Mouse (Mus musculus): Measurements from ENCODE around the gene Caml. TPM values are rescaled to one million over a fixed set of nuclear protein-coding genes. Genes with fewer than 3 reads are reported as not detected.

The Caml gene
- polyA plus RNA-seq, 1 experiment from 2014 or later = 52.8 TPM

GRCm38 (mm10) chr13:55593254-55593747 lies 29.5 kb upstream of the Caml start:
- no peaks in the 10 kb centered on the region for H3K9me3 ChIP-seq (replicated peaks; ENCODE audit: control insufficient read depth, low read length)
- peak overlapping the region; percentile 44 for H3K27ac ChIP-seq (ENCODE audit: low read length)
- ATAC-seq (ENCODE audit: insufficient read depth, low FRiP score) = peak; percentile 35
- H3K4me2 ChIP-seq (ENCODE audit: low read depth, low read length) = peak overlapping the region; percentile 78
- under 1% methylated on average over 31 of the region's 31 CpGs for WGBS
- peaks cover 6% of the 10 kb centered on the region; the same call in 1 of the 2 replicates for H3K4me1 ChIP-seq (ENCODE audit: control insufficient read depth, insufficient read depth, low read length)
- peak overlapping the region; percentile 62 for H3K4me3 ChIP-seq (replicated peaks; ENCODE audit: low read length)
- H3K27me3 ChIP-seq (ENCODE audit: control insufficient read depth, insufficient read depth, low read length) = no peaks in the 10 kb centered on the region
- peaks cover 8% of the 10 kb centered on the region; the same call in 1 of the 2 replicates for H3K36me3 ChIP-seq (ENCODE audit: control insufficient read depth, insufficient read depth, low read length)
- H3K9ac ChIP-seq (ENCODE audit: low read length) = peak overlapping the region; percentile 85

DNA sequence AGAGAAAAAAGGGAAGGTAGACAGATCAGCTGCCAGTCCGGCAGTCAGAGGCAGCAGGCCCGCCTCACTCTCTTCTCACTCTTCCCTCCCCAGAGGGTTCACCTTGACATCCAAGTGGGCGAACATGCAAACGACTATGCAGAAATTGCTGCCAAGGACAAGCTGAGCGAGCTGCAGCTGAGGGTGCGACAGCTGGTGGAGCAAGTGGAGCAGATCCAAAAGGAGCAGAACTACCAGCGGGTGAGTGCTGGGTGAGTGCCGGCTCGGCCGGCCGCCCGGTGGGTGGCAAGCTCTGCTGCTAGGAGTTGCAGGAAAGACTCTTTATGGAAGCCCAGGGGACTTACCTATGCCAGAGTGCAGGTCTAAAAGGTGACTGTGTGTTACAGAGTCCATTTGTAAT lies 27.4 kb upstream of the Caml start:
- no peaks in the 10 kb centered on the region for H3K9me3 ChIP-seq (replicated peaks; ENCODE audit: control insufficient read depth, low read length)
- 84% methylated on average over 12 of the region's 12 CpGs for WGBS
- no peak overlapping the region for H3K4me2 ChIP-seq (ENCODE audit: low read depth, low read length)
- no peak overlapping the region for H3K9ac ChIP-seq (ENCODE audit: low read length)
- peaks cover 8% of the 10 kb centered on the region; the same call in 1 of the 2 replicates for H3K36me3 ChIP-seq (ENCODE audit: control insufficient read depth, insufficient read depth, low read length)
- no peak for ATAC-seq (ENCODE audit: insufficient read depth, low FRiP score)
- peaks cover 6% of the 10 kb centered on the region; the same call in 1 of the 2 replicates for H3K4me1 ChIP-seq (ENCODE audit: control insufficient read depth, insufficient read depth, low read length)
- no peak overlapping the region for H3K27ac ChIP-seq (ENCODE audit: low read length)
- no peak overlapping the region for H3K4me3 ChIP-seq (replicated peaks; ENCODE audit: low read length)
- H3K27me3 ChIP-seq (ENCODE audit: control insufficient read depth, insufficient read depth, low read length) = no peaks in the 10 kb centered on the region

DNA sequence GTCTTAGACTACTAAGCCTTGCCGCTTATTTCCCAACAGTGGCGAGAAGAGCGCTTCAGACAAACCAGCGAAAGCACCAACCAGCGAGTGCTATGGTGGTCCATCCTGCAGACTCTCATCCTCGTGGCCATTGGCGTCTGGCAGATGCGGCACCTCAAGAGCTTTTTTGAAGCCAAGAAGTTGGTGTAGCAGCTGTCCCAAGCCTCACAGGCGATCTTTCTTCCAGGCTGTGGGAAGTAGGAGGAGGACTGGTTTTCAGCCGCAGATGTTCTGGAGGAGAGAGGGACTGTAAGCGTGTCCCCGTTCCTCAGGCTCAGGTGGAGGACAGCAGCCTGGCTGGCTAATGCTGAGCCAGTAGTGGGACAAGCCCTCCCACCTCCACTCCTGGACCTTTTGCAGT lies 26.0 kb upstream of the Caml start:
- Histone ChIP-seq H3K4me2 (ENCODE audit: low read depth, low read length) (no peak overlapping the region), H3K4me1 (ENCODE audit: control insufficient read depth, insufficient read depth, low read length) (peaks cover 11% of the 10 kb centered on the region), H3K27me3 (ENCODE audit: control insufficient read depth, insufficient read depth, low read length) (no peaks in the 10 kb centered on the region), H3K27ac (ENCODE audit: low read length) (no peak overlapping the region), H3K9me3 (replicated peaks; ENCODE audit: control insufficient read depth, low read length) (no peaks in the 10 kb centered on the region), H3K36me3 (ENCODE audit: control insufficient read depth, insufficient read depth, low read length) (peaks cover 8% of the 10 kb centered on the region; the same call in 1 of the 2 replicates), H3K4me3 (replicated peaks; ENCODE audit: low read length) (no peak overlapping the region), H3K9ac (ENCODE audit: low read length) (no peak overlapping the region)
- no peak for ATAC-seq (ENCODE audit: insufficient read depth, low FRiP score)
- WGBS = 96% methylated on average over 12 of the region's 12 CpGs

DNA sequence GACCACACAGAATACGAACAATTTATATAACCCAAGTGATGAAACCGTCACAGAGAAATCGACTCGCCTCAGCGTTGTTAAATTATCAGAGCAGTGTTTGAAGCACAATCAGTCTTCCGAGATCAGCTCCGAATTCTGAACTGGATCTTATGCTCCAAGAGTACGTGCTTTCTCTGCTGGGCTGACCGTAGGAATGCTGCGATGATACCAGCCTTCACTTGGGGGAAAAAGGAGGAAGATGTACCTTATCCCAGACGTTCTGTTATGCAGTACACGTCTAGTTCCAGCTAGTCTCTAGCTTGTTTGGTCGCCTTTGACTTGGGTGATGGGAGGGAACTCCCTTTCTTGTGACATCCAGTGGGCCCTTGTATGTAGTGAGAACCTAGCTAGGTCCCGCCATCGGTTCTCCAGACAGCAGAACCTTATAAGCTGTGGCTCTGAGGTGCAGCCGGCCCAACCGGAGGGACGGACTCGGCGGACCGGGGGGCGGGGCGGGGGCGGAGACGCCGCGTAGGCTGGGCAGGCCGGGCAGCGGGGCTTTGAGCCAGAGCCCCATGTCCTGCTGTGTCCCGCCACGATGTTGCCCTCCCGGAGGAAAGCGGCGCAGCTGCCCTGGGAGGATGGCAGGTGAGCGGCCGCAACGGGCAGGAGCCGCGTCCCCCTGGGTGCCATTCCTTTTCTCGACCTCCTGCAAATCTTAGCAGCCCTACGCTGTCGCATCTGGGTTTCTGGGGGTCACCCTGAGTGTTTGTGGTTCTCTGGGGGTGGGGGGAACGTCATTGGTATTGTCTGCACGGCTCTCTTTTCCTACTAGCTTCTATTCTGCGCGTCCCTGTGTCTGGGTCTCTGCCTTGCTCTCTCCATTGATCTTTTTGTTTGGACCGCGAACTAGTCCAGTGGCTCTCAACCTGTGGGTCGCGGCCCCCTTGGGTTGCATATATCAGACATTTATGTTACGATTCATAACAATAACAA lies 23.0 kb upstream of the Caml start, which contains the start of gene B4galt7:
Gene B4galt7 (plus strand): TSS at position 331 of the 975 bp plus-strand sequence.
- H3K27ac ChIP-seq (ENCODE audit: low read length) = 0 out of 2 replicates have a peak within 1 kb of the TSS, but pooled peaks have one; percentile 31
- H3K9me3 ChIP-seq (replicated peaks; ENCODE audit: control insufficient read depth, low read length) = no peaks in the 10 kb centered on the region
- peaks cover 5% of the 10 kb centered on the region for H3K4me1 ChIP-seq (ENCODE audit: control insufficient read depth, insufficient read depth, low read length)
- H3K4me2 ChIP-seq (ENCODE audit: low read depth, low read length) = peak within 1 kb of the TSS; percentile 81
- no peaks in the 10 kb centered on the region for H3K27me3 ChIP-seq (ENCODE audit: control insufficient read depth, insufficient read depth, low read length)
- peak within 1 kb of the TSS; percentile 81 for H3K9ac ChIP-seq (ENCODE audit: low read length)
- ATAC-seq (ENCODE audit: insufficient read depth, low FRiP score) = peak; percentile 93
- H3K36me3 ChIP-seq (ENCODE audit: control insufficient read depth, insufficient read depth, low read length) = peaks cover 8% of the 10 kb centered on the region; the same call in 1 of the 2 replicates
- peak within 1 kb of the TSS; percentile 81 for H3K4me3 ChIP-seq (replicated peaks; ENCODE audit: low read length)
- 9% methylated on average over 51 of the region's 51 CpGs for WGBS

DNA sequence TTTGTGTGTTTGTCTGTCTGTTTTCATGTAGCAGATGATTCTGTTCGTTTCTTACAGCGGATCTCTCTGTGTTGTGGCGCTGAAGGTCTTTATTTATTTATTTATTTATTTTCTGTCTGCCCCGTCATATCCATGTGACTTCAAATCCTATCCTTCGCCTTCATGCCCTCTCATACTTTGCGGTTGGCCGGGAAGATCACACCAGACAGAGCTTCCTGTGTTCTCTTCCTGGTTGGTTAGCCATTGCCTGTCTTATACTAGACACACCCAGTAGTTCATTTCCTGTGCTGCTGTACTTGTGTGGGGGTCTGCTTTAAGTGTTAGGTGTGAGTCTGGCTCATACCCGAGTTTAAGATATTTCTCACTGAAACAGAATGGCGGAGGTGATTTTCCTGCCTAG lies 22.1 kb upstream of the Caml start:
- peaks cover 5% of the 10 kb centered on the region for H3K4me1 ChIP-seq (ENCODE audit: control insufficient read depth, insufficient read depth, low read length)
- H3K27me3 ChIP-seq (ENCODE audit: control insufficient read depth, insufficient read depth, low read length) = no peaks in the 10 kb centered on the region
- peak overlapping the region; percentile 81 for H3K4me2 ChIP-seq (ENCODE audit: low read depth, low read length)
- ATAC-seq (ENCODE audit: insufficient read depth, low FRiP score) = no peak; the same call in 1 of the 2 replicates
- no peak overlapping the region for H3K27ac ChIP-seq (ENCODE audit: low read length)
- peak overlapping the region; percentile 81 for H3K4me3 ChIP-seq (replicated peaks; ENCODE audit: low read length)
- H3K36me3 ChIP-seq (ENCODE audit: control insufficient read depth, insufficient read depth, low read length) = peaks cover 8% of the 10 kb centered on the region; the same call in 1 of the 2 replicates
- H3K9me3 ChIP-seq (replicated peaks; ENCODE audit: control insufficient read depth, low read length) = no peaks in the 10 kb centered on the region
- 14% methylated on average over 9 of the region's 9 CpGs for WGBS
- H3K9ac ChIP-seq (ENCODE audit: low read length) = peak overlapping the region; percentile 81

DNA sequence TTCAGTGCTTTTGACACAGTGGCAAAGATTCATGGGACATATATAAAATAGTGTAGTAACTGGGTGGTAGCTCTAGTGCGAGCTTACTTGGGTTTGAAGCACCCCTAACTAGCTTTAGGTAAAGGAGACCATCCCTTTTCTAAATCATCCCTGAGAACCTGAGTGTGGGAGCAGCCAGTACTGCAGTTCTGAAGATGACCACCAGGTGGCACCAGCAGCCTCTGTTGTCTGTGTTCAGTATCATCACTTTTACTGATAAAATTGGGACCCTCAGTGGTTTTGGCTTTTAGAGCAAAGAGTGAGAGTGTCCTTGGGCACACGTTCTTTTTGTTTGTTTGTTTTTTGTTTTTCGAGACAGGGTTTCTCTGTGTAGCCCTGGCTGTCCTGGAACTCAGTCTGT lies 21.2 kb upstream of the Caml start:
- Histone ChIP-seq H3K36me3 (ENCODE audit: control insufficient read depth, insufficient read depth, low read length) (peaks cover 5% of the 10 kb centered on the region; the same call in 1 of the 2 replicates), H3K27me3 (ENCODE audit: control insufficient read depth, insufficient read depth, low read length) (no peaks in the 10 kb centered on the region), H3K4me2 (ENCODE audit: low read depth, low read length) (no peak overlapping the region), H3K9ac (ENCODE audit: low read length) (no peak overlapping the region), H3K9me3 (replicated peaks; ENCODE audit: control insufficient read depth, low read length) (no peaks in the 10 kb centered on the region), H3K4me3 (replicated peaks; ENCODE audit: low read length) (no peak overlapping the region), H3K27ac (ENCODE audit: low read length) (no peak overlapping the region), H3K4me1 (ENCODE audit: control insufficient read depth, insufficient read depth, low read length) (peaks cover 5% of the 10 kb centered on the region)
- ATAC-seq (ENCODE audit: insufficient read depth, low FRiP score) = no peak
- 8% methylated on average over 3 of the region's 3 CpGs for WGBS

DNA sequence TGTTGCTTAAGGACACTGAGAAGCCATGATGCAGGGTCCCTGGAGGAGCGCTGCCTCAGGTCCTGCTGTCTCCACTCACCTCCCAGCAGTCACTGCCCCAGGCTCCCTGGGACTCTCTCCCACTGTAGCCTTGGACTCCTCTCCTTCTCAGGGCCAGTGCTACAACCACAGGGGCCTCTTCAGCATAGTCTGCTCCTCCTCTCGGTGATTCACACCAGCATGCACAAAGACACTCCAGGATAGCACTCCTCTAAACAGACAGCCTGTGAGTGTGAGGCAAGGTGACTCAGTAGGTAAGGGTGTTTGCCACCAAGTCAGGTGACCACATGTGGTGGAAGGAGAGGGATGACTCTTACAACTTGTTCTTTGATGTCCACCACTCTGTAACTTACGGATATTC lies 18.2 kb upstream of the Caml start:
- no peaks in the 10 kb centered on the region for H3K36me3 ChIP-seq (ENCODE audit: control insufficient read depth, insufficient read depth, low read length)
- no peaks in the 10 kb centered on the region for H3K9me3 ChIP-seq (replicated peaks; ENCODE audit: control insufficient read depth, low read length)
- 89% methylated on average over 3 of the region's 3 CpGs for WGBS

DNA sequence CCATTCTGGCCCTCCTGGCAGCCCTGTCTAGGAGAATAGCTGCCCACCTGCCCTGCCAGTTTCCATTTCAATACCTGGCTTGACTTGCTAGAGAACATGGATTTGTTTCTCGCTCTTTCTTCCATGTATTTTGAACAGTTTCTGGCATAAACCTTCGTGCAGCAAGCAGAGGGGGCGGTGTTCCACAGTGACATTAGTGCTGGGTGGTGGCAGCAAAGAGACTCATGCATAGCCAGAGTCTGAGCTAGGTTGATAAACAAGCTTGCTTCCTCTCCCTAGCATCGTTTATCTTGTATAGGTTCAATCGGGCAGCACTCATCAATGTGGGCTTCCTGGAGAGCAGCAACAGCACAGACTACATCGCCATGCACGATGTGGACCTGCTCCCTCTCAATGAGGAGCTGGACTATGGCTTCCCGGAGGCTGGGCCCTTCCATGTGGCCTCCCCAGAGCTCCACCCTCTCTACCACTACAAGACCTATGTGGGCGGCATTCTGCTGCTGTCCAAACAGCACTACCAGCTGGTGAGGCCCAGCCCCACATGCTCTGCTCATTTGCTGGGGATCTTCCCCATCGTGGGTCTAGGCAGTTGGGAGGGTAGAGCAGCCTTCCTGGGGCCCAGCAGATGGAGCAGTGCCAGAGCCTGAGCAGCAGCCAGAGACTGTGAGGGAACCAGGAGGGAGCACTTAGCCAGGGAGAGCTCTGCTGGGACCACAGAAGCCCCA lies 15.7 kb upstream of the Caml start:
- Histone ChIP-seq H3K4me2 (ENCODE audit: low read depth, low read length) (no peak overlapping the region), H3K27me3 (ENCODE audit: control insufficient read depth, insufficient read depth, low read length) (no peaks in the 10 kb centered on the region), H3K36me3 (ENCODE audit: control insufficient read depth, insufficient read depth, low read length) (no peaks in the 10 kb centered on the region; the same call in 1 of the 2 replicates), H3K9ac (ENCODE audit: low read length) (no peak overlapping the region), H3K27ac (ENCODE audit: low read length) (no peak overlapping the region), H3K4me3 (replicated peaks; ENCODE audit: low read length) (no peak overlapping the region), H3K9me3 (replicated peaks; ENCODE audit: control insufficient read depth, low read length) (no peaks in the 10 kb centered on the region), H3K4me1 (ENCODE audit: control insufficient read depth, insufficient read depth, low read length) (no peaks in the 10 kb centered on the region)
- WGBS = 69% methylated on average over 10 of the region's 10 CpGs
- ATAC-seq (ENCODE audit: insufficient read depth, low FRiP score) = no peak

More for the DNA sequence above, 18.2 kb upstream of the Caml start:
- Histone ChIP-seq H3K4me1 (ENCODE audit: control insufficient read depth, insufficient read depth, low read length) (peaks cover 5% of the 10 kb centered on the region), H3K9ac (ENCODE audit: low read length) (no peak overlapping the region), H3K4me2 (ENCODE audit: low read depth, low read length) (no peak overlapping the region), H3K27me3 (ENCODE audit: control insufficient read depth, insufficient read depth, low read length) (no peaks in the 10 kb centered on the region), H3K27ac (ENCODE audit: low read length) (no peak overlapping the region), H3K4me3 (replicated peaks; ENCODE audit: low read length) (no peak overlapping the region)
- ATAC-seq (ENCODE audit: insufficient read depth, low FRiP score) = no peak

Data from stomach, embryonic 16.5 days (tissue).